Mouse (Mus musculus) activated CD4-positive, CD25-positive, alpha-beta regulatory T cell (primary cell): ENCODE data around the gene Olfr474. TPM values are rescaled to one million over a fixed set of nuclear protein-coding genes. Genes with fewer than 3 reads are reported as not detected.

Source experiments
- polyA plus RNA-seq, 2 experiments: library from polyadenylated mRNA; unstranded; fragments of 100-300 nt; shearing (Covaris generic); gene quantifications; one replicate each; pipeline ENCODE4 v1.2.1; 2017

The Olfr474 gene
- polyA plus RNA-seq = not detected

GRCm38 (mm10) chr7:107954343-107954742, at the start of gene Olfr474:
TSS of gene Olfr474 (plus strand) at chr7:107954643.

GRCm38 (mm10) chr7:107930146-107930545, 24.3 kb upstream of the Olfr474 start, which contains the start of gene Olfr473:
TSS of gene Olfr473 (plus strand) at chr7:107930446.

GRCm38 (mm10) chr7:107964503-107964902, 10.1 kb downstream of the Olfr474 start, which contains the start of gene Olfr476:
TSS of gene Olfr476 (plus strand) at chr7:107964803.

GRCm38 (mm10) chr7:107986393-107986792, 31.9 kb downstream of the Olfr474 start, which contains the start of gene Olfr477:
TSS of gene Olfr477 (plus strand) at chr7:107986693.

Other genes starting within 250 kb of the Olfr474 start
- not detected for gene Cyb5r2, start 196.6 kb upstream of the Olfr474 start, polyA plus RNA-seq
- not detected for gene Ovch2, start 153.4 kb upstream of the Olfr474 start, polyA plus RNA-seq
- gene Olfr467, start 142.4 kb upstream of the Olfr474 start, polyA plus RNA-seq = not detected
- not detected for gene Olfr469, start 129.1 kb upstream of the Olfr474 start, polyA plus RNA-seq
- gene Olfr470, start 107.2 kb upstream of the Olfr474 start, polyA plus RNA-seq = not detected
- gene Olfr472, start 56.7 kb upstream of the Olfr474 start, polyA plus RNA-seq = under 1 TPM; 0.10 to 0.11 TPM
- gene Olfr473, start 24.2 kb upstream of the Olfr474 start, polyA plus RNA-seq = not detected
- not detected for gene Olfr476, start 10.2 kb downstream of the Olfr474 start, polyA plus RNA-seq
- gene Olfr477, start 32.0 kb downstream of the Olfr474 start, polyA plus RNA-seq = not detected
- gene Olfr478, start 79.3 kb downstream of the Olfr474 start, polyA plus RNA-seq = not detected
- gene Olfr479, start 96.0 kb downstream of the Olfr474 start, polyA plus RNA-seq = not detected
- not detected for gene Olfr480, start 112.7 kb downstream of the Olfr474 start, polyA plus RNA-seq
- gene Olfr481, start 125.2 kb downstream of the Olfr474 start, polyA plus RNA-seq = under 1 TPM in 1 of 2 experiments, not detected in 1; 0.17 TPM
- gene Olfr482, start 142.9 kb downstream of the Olfr474 start, polyA plus RNA-seq = under 1 TPM; 0.10 to 0.16 TPM
- under 1 TPM in 1 of 2 experiments, not detected in 1; 0.21 TPM for gene Olfr483, start 146.2 kb downstream of the Olfr474 start, polyA plus RNA-seq
- gene Olfr484, start 172.8 kb downstream of the Olfr474 start, polyA plus RNA-seq = not detected
- gene Olfr485, start 205.2 kb downstream of the Olfr474 start, polyA plus RNA-seq = not detected
- not detected for gene Olfr486, start 218.1 kb downstream of the Olfr474 start, polyA plus RNA-seq